Mouse (Mus musculus) layer of hippocampus, postnatal 14 days (tissue): ENCODE data around the gene Agfg2. TPM values are rescaled to one million over a fixed set of nuclear protein-coding genes. Genes with fewer than 3 reads are reported as not detected.

Source experiments
- DNase-seq, 2 experiments: peaks; one replicate each; pipeline ENCODE4 v3.0.0; 2021 to 2022; ENCODE audit warnings: low spot score in 2 of 2, mixed read lengths in 1 of 2
- total RNA-seq, 2 experiments: library from RNA; stranded (reverse); gene quantifications; 2 replicates each; pipeline ENCODE4 v1.2.3; 2021

Gene Agfg2
- total RNA-seq, 2 experiments from 2014 or later = 51.7 to 56.5 TPM

DNA sequence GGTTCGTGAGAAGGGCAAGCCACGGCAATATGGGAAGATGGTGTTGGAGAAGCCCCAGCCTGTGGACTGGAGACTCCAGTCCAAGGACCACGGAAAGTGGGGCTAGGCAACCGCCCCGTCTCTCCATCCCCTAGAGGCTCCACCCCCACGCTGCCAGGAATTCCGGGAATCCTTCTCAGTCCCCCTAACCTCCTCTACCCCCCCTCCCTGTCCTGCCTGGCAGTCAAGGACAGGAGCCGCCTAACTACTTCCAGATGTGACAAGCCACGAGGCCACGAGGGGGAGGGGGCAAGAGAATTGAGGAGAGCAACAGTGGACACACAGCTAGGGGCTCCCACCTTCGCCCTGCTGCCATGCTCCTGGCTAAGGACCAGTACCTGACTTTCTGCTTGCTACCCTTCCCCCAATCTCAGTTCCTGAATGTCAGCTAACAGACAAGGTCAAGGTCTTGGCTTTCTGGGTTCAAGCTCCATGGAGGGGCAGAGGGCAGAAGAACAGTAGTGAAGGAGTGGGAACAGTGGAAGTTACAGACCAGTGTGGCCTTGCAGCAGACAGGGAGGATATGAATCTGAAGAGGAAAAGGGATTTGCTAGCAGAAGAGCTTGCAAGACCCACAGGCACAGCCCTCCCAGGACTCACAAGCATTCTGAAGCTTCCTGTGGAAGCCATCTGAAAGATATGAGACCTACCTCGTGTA is 73.8 kb downstream of the Agfg2 start:
- no peak for DNase-seq

DNA sequence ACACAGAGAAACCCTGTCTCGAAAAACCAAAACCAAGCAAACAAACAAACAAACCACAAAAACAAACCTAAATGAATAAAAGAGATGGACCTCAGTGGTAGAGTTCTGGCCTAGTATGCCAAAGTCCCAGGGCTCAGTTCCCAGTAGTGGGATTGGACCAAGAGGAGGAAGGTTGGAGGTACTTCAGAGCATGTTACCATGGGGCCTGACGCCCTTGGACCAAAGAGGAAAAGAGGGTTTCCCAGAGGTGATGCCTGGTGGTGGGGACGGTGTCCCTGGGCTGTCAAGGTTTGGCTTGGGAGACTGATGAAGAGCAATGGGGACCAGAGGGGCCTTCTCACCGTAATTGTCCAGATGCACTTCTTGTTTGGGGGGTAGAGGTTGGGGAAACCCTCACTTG is 74.5 kb downstream of the Agfg2 start:
- DNase-seq = no peak

DNA sequence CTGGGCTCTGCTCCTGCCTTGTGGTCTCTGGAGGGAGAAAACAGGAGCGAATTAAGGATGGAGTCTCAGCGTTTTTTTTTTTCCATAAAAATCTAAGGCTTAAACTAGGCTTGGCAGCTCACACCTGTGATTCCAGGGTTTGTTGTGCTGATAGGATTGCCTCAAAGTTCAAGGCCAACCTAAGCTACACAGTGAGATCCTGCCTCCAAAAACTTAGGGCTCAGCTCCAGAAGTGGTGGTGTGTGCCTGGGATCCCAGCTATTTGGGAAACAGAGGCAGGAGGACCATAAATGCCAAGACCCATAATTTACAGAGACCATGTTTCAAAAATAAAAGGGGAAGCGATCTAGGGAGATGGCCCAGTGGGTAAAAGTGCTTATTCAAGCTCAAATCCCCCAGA is 75.2 kb downstream of the Agfg2 start:
- DNase-seq = no peak

DNA sequence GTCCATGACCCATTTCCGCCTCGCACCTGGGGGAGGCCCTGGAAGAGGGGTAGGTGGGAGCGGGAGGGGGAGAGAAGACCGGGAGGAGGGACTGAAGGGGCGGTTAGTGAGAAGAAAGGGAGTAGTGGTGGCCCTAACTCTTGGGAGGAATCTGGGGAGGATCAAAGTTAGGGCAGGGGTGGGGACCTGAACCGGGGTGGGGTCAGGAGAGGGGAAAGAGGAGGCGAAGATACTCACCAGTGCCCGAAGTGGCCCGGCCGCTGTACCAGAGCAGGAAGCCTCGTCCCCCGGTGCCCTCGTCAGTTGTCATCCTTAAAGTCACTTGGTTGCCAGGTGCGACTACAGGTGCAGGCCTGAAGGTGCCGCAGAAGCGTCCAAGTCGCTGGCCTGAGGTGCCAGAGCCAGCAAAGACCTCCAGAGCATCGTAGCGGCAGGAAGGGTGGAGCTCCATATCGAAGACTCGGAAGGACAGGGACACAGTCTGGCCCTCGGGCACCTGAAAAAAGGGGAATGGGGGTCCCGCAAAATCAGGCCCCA is 75.8 kb downstream of the Agfg2 start:
- no peak for DNase-seq

DNA sequence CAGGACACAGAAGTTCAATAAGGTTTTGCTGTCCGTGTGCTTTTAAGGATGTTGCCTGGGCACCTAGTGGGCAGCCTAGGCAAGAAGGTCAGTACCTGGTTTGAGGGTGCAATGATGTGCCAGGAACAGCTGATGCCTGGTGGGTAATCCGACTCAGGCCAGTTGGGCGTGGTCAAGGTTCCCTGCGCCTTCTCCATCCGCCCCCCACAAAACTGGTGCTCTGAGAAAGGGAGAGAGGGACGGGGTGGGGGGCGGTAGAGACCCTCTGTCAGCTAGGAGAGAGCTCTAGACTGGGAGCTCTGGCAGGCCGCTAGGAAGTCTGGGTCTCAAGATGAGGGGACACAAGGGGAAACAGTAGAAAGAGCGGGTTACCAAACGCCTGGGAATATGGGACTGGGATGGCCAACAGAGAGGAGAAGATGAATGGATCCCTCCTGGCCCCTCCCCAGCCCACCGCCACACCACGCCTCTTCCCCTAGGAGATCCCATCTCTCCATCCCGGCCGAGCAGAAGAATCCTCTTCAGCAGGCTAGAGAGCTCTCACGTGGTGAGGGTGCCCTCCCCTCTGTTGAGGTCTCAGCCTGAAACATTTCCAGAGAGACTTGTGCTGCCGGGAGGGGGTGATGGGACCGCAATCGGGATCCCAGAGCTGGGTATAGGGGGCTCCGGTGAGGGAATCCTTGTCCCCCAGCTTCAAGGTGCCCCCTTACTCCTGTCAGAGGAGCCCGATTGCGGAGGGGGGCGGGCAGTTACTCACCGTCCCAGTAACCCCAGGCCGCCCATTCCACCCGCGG is 76.5 kb downstream of the Agfg2 start:
- no peak for DNase-seq

DNA sequence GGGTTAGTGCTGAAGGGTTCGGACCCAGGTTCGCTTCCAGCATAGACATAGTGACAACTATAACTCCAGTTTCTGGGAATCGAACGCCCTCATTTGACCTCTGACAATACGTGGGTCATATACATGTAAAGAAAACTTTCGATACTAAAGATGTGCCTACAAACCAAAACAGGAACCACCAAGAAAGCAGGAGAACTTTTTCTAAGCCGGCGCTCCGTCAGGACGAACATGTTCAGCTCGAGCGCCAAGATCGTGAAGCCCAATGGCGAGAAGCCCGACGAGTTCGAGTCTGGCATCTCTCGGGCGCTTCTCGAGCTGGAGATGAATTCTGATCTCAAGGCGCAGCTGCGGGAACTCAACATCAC is 83.2 kb downstream of the Agfg2 start:
- no peak for DNase-seq

DNA sequence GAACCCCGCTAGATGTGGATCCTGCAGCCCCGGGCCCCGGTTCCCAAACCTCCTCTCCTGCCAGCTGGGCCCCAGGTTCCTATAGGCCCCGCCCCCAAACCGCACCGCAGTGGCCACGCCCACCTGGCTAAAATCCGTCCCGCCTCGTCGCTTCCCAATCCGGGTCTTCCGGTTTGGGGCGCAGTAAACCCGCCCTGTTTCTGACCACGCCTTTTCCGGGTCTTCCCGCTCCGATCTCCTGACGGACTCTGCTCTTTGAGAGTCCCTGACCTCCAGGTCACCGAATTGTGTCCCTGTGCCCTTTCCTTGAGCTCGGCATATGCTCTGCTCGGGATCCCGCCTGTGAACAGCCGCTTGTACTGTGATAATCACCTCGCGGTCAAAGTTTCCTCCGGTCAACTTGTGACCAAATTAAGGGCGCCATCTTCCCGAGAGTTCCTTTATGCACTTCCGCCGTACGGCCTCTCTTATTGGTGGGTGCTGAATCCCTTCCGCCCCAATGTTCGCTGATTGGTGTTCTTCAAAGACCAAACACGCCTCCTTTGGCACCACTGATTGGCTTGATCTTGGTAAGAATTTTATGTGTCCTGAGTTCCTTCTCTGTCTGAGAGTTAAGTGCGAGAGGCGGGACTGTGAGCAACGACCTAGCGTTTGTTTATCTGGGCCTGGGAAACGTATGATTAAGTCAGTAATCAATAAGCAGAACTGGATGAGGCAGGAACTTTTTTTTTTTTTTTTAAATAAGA is 83.7 kb downstream of the Agfg2 start, which contains the start of gene Mospd3:
Gene Mospd3, minus strand, starts transcription at position 440 of the 746 bp plus-strand sequence.
- DNase-seq = peak; percentile 96 to 98

Other genes with a start within 250 kb of the Agfg2 start
- gene Zan, start 207.7 kb downstream of the Agfg2 start, total RNA-seq = under 1 TPM; 0.21 to 0.57 TPM
- gene Pop7, start 182.2 kb downstream of the Agfg2 start, total RNA-seq = 10 to 100 TPM; 32.9 to 37.1 TPM
- 10 to 100 TPM; 40.5 to 48.8 TPM for gene Gigyf1, start 166.2 kb downstream of the Agfg2 start, total RNA-seq
- not detected for gene Epo, start 151.5 kb downstream of the Agfg2 start, total RNA-seq
- 100 to 1,000 TPM; 704 to 770 TPM for gene Gnb2, start 151.2 kb downstream of the Agfg2 start, total RNA-seq
- gene Actl6b, start 131.2 kb downstream of the Agfg2 start, total RNA-seq = 100 to 1,000 TPM; 128 to 133 TPM
- gene Tfr2, start 114.9 kb downstream of the Agfg2 start, total RNA-seq = 10 to 100 TPM; 10.9 to 15.5 TPM
- gene Mospd3, start 83.7 kb downstream of the Agfg2 start, total RNA-seq = 10 to 100 TPM; 36.7 to 40.0 TPM
- 10 to 100 TPM in 1 of 2 experiments, 1 to 10 TPM in 1; 6.9 to 13.6 TPM for gene Pcolce, start 70.9 kb downstream of the Agfg2 start, total RNA-seq
- under 1 TPM; 0.17 to 0.37 TPM for gene Fbxo24, start 55.7 kb downstream of the Agfg2 start, total RNA-seq
- gene Lrch4, start 55.6 kb downstream of the Agfg2 start, total RNA-seq = 10 to 100 TPM; 14.7 to 19.5 TPM
- gene Gm20605, start 55.6 kb downstream of the Agfg2 start, total RNA-seq = 10 to 100 TPM; 11.0 to 14.7 TPM
- 1 to 10 TPM; 6.3 to 6.6 TPM for gene Sap25, start 43.4 kb downstream of the Agfg2 start, total RNA-seq
- gene Irs3, start 39.0 kb downstream of the Agfg2 start, total RNA-seq = not detected
- gene Nyap1, start 56.9 kb upstream of the Agfg2 start, total RNA-seq = 10 to 100 TPM; 73.9 to 75.0 TPM
- gene Tsc22d4, start 61.0 kb upstream of the Agfg2 start, total RNA-seq = 100 to 1,000 TPM; 213 to 225 TPM
- gene Ppp1r35, start 94.1 kb upstream of the Agfg2 start, total RNA-seq = 10 to 100 TPM; 24.2 to 27.3 TPM
- gene Mepce, start 102.9 kb upstream of the Agfg2 start, total RNA-seq = 10 to 100 TPM; 33.4 to 42.0 TPM
- 1 to 10 TPM; 5.0 to 5.7 TPM for gene Zcwpw1, start 103.1 kb upstream of the Agfg2 start, total RNA-seq
- gene Pilra, start 151.6 kb upstream of the Agfg2 start, total RNA-seq = under 1 TPM; 0.32 to 0.62 TPM
- not detected for gene Pilrb1, start 173.4 kb upstream of the Agfg2 start, total RNA-seq
- not detected for gene Pilrb2, start 187.1 kb upstream of the Agfg2 start, total RNA-seq
- under 1 TPM in 1 of 2 experiments, not detected in 1; 0.29 TPM for gene Cyp3a13, start 236.9 kb upstream of the Agfg2 start, total RNA-seq